Mouse (Mus musculus) R1 (cell line): Measurements from ENCODE around the gene Camta1.

Experiments used
- DNase-seq: peaks from one replicate; pipeline ENCODE4 v3.0.0-alpha.2; 2018; ENCODE audit warnings: low read depth, low spot score

The Camta1 gene

GRCm38 (mm10) chr4:151386701-151387451, 474.8 kb downstream of the Camta1 start:
- DNase-seq = peak; percentile 92

- peak; percentile 45 for DNase-seq
Observed at GRCm38 (mm10) chr4:151385985-151386700, 475.5 kb downstream of the Camta1 start.

- DNase-seq = no peak
Observed at GRCm38 (mm10) chr4:151377731-151378130, 483.9 kb downstream of the Camta1 start.

- no peak for DNase-seq
Observed at GRCm38 (mm10) chr4:151376234-151376633, 485.4 kb downstream of the Camta1 start.

- no peak for DNase-seq
Observed at GRCm38 (mm10) chr4:151372855-151373566, 488.7 kb downstream of the Camta1 start.

GRCm38 (mm10) chr4:151366941-151367545, 494.6 kb downstream of the Camta1 start:
- DNase-seq = no peak

GRCm38 (mm10) chr4:151360976-151361673, 500.6 kb downstream of the Camta1 start:
- no peak for DNase-seq

GRCm38 (mm10) chr4:151355505-151355904, 506.2 kb downstream of the Camta1 start:
- no peak for DNase-seq

GRCm38 (mm10) chr4:151352791-151353190, 508.9 kb downstream of the Camta1 start:
- DNase-seq = no peak

- no peak for DNase-seq
Observed at GRCm38 (mm10) chr4:151352249-151352648, 509.4 kb downstream of the Camta1 start.

- peak; percentile 63 for DNase-seq
Observed at GRCm38 (mm10) chr4:151351757-151352156, 509.9 kb downstream of the Camta1 start.

GRCm38 (mm10) chr4:151347620-151348019, 514.1 kb downstream of the Camta1 start:
- no peak for DNase-seq

- no peak for DNase-seq
Observed at GRCm38 (mm10) chr4:151346673-151347072, 515.0 kb downstream of the Camta1 start.

- DNase-seq = no peak
Observed at GRCm38 (mm10) chr4:151344811-151345210, 516.9 kb downstream of the Camta1 start.

- DNase-seq = no peak
Observed at GRCm38 (mm10) chr4:151339421-151339820, 522.3 kb downstream of the Camta1 start.

GRCm38 (mm10) chr4:151338931-151339330, 522.7 kb downstream of the Camta1 start:
- DNase-seq = no peak

GRCm38 (mm10) chr4:151337543-151337942, 524.1 kb downstream of the Camta1 start:
- no peak for DNase-seq

- no peak for DNase-seq
Observed at GRCm38 (mm10) chr4:151336413-151336812, 525.3 kb downstream of the Camta1 start.

- peak; percentile 72 for DNase-seq
Observed at GRCm38 (mm10) chr4:151334951-151335742, 526.5 kb downstream of the Camta1 start.

GRCm38 (mm10) chr4:151332074-151332849, 529.4 kb downstream of the Camta1 start:
- DNase-seq = no peak
